Mouse (Mus musculus): ENCODE measurements around the gene Bod1.

Bod1 gene

DNA sequence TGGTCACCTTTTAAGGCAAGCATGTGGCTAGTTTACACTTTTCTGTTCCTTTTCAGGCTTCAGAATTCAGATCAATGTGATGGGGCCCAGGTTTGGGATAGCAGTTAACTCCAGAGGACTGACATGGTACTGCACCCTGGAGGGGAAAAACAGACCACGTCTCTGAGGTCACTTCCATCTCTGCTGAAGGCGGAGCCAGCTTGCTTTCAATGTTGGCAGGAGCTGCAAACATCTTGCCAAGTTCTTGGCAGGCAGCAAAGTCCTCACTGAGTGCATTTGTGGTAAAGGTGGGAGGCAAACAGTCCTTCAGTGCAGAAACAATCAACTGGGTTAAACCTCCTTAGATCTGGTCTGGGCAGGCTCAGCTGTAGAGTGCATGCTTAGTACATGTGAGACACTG is 7.5 kb downstream of the Bod1 start:
- peak; percentile 25 to 39 for DNase-seq

DNA sequence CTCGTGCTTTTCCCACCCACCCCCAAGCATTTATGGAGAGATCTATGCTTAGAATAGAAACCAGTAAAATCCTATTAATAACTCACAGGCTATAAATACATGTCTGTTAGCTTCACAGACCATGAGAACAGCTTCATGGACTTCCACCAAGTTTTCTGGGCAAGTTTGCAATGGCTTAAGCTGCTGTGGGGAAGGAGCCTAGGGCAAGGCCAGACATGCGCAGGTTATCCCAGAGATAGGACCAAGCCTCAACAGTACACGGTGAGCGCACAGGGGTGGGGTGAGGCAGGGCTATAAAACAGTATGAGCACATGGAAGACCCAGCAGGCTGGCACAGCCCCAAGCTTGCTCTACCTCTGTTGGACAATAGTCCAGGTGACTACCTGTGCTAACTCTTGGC is 8.2 kb downstream of the Bod1 start:
- DNase-seq: no peak

DNA sequence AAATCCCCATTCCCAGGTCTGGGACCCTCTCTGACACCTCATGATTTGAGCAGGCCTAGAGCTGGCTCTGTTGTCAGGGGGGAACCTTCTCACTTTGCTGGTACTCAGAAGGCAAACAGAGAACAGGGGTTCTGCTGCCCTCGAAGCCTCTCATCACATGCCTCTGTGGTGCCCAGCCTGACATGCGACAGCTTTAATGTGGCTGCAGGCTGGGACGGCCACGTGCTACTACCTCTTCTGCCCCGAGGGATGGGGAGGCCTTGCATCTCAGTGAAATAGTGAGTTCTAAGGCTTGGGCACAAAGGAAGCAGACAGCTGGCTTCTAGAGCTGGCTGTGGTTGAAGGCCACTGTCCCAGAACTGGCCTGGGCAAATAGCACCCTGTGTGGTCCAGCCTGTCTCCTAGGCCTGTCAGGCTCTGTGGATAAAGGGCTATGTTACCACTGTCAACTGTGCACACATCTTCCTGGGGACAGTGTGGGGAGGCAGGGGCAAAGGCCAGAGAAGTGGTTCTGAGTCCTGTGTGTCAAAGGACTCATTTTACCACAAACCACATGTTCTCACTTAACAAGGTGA is 8.7 kb downstream of the Bod1 start:
- no peak for DNase-seq

DNA sequence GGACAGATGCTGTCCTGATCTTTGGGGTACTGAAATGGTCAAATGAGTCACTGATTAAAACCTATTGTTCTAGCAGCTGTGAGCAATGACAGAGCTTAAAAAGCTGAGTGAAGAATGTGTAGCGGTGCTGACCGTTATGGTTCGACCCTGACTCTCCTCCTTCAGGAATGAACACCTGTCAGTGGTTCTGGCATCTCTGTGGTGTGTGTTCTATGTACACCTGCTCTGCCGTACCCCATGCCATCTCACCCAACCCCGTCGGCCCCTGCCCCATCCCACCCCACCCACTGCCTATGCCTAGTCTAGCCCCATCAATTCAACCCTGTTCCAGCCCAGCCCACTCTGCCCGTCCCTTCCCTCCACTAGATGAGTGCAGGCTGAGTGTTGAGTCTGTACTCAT is 9.5 kb downstream of the Bod1 start:
- DNase-seq: no peak

DNA sequence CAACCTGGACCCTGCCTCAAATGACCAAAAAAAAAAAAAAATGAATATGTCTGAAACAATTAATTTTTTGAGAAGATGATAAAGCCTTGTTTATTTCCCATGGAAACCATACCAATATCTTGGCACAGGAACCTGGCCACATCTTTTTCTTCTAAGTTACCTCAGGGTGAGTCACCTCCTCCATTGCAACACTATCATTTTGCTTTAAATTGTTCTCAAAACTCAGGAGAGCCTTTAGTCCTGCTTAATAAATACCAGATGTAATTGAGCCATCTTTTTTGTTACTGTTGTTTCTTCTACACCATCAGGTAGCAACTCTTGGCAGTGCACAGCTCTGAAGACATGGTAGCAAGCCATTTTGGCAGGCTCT is 13.9 kb downstream of the Bod1 start:
- no peak for DNase-seq

DNA sequence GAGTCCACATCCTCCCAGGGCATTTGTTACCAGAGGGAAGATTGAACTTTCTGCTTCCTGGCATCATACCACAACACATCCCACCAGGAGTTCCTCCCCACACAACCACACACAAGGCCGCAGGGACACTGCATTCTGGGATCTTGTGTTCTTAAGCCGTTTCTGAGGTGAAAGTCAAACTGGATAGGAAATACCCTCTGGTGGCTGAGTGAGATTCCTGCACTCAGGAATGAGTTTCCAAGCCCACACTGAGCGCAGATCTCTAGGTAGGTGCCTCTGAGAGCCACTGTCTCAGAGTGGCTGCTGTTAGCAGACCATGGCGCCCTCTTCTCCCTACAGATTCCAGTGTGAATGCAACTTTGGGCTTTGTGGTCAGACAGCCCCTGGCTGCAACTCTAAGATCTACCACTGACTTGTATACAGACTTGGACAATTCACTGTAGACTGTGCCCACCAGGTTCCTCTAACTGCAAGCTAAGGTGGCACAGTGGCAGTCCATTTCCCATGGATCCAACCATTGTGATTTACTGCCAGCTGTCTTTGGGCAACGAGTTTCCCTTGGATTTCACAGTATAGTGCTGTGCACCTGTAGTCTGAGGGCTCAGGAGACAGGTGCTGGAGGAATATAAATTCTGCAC is 14.4 kb downstream of the Bod1 start:
- no peak for DNase-seq

DNA sequence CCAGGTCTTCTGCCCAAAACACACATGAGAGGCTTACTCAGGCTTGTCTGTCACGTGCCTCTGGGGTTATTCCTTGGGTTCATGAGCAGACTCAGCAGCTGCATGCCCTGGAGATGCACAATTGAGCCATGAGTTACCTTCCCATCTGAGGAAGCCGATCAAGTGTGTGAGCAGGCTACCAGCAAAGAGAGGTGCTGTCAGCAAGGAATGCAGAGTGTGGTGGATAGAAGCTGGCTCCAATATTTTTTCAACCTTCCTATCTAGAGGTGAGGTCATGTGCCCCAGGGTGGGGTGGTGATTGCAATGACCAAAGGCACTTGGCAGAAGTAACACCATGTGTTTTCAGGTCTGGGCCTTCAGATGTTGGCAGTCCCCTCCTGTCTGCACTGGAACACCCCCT is 22.2 kb downstream of the Bod1 start:
- DNase-seq: no peak

DNA sequence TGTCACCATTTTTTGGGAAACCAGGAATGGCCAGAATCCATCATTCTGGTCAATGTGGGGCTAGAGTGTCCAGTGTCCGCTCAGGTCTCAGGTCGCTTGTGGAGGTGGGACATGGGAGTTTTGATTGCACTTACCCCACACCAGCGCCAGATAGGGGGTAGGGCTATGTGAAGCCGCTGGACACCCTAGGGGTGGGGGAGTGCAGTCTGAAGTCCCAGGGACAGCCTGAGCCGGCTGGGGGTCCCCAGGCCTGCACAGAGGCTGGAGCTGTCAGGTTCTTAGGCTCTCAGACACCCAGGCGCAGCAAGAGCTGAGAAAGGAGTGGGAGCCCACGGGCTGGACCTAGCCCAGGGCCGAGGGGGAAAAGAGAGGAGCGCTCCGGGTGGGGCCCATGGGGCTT is 24.4 kb downstream of the Bod1 start:
- no peak for DNase-seq

DNA sequence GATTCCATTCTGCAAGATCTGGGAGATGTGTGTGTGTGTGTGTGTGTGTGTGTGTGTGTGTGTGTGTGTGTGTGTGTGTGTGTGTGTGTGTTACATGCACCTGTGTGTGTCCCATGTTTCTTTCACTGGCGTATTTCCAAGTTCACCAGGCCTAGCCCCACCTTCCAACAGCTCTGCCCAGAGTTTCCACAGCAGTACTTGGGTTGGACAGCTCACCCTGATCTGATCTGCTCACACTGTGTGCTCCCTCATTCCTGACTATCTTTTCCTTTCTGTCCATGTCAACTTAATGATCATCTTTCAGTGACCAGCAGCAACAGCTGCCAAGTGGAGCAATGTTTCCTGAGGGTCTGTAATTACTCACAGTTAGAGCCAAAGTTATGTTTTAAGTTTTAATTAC is 25.1 kb downstream of the Bod1 start:
- no peak for DNase-seq

DNA sequence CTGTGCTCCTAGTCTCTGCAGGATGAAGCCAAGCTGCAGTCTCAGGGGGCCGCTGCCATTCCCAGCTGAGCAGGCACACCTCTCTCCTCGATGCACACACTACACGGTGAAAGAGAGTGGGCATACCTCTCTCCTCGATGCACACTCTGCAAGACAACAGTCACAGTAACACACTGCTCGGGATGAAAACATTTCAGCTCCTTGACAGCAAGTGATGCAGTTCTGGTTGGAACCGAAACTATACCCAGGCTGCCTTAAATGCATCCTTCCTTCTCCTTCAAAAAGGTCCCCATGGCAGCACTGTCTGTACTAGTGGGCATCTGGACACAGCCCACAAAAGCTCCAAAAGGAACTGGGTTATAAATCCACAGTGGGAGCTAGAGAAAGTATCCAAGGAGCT is 28.6 kb downstream of the Bod1 start:
- no peak for DNase-seq

DNA sequence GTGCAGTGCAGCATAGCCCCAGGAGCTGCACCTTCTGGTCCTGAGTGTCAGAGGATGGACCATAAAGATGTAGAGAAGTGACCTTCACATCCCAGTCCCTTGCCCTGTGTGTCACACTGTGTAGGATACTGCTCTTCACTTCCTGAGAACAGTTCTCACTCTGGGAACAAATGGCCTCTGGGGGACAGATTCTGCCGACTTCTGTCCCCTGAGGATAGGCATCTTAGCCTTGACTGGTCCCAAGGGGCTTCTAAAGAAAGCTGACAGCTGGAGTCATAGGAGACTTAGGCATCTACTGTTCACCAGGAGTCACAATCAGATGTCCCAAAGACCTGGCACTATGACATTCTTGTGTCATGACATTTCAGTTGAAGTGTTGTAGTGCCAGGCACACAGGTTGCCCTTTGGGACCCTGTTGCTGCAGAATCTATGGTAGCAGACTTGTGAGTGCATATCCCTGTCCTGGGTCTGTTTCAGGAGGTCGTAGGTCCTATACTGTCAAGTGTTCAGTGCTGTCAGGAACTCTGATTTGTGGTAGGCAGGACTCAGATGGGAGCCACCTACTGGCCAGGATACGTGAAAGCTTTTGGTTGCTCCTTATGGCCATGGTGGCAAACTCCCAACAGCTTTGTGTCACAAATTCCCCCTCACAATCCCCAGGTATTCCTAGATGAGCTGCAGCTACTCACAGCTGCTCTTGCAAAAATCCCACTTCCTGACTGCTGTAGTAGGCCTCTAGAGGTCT is 30.4 kb downstream of the Bod1 start:
- no peak for DNase-seq

DNA sequence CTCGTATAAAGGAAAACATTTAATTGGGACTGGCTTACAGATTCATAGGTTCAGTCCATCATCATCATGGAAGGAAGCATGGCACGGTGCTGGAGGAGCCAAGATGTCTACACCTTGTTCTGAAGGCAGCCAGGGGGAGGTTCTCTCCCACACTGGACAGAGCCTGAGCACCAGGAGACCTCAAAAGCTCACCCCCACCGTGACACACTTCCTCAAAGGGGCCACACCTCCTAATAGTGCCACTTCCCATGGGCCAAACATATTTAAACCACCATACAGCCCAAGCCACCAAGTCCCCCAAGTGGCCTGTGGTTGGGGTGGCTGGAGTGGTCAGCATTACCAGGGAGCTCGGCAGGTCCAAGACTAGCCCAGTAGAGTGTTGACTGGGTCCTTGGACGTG is 31.5 kb downstream of the Bod1 start:
- no peak for DNase-seq

DNA sequence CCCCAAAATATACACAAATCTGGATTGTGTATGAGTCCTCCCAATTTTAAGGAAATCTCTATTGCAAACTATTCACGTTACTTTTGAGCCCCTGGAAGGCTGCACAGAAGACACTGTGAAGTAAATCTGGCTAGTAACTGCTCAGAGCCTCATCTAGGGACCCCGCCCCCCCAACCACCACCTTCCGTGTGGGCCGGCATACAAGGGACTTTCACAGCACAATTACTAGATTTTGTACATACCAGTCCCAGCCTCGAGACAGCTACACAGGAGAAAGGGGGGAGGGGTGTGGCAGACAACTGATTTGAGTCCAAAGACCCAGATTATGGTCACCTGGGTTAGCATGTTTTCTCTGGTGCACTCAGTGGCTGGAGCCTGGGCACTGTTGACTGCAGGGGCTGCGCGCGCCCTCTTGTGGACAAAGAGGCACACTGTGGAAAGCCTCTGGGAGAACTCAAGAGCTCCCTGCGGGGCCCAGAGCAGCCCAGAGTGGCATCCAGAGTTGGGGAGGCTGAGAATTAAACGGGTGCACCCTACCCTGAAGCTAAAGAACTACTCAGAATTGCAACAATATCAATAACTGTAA is 33.8 kb downstream of the Bod1 start:
- DNase-seq: peak; percentile 50 to 57

DNA sequence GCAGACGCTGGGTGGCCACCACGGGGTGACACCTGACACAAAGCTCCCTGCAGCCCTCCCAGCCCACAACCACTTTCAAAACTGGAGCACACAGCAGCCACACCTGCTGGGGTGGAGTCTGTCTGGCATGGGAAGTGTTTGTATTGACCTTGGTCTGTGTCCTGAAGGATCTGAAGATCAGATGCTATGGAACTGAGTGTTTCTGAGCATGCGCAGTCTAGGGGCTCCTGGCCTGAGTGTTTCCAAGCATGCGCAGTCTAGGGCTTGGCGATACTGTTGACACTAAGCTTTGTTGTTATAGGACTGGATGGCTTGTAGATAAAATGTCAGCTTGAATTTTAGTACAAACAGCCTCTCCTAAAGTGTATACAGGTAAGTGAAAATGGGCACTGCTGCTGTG is 43.0 kb downstream of the Bod1 start:
- DNase-seq: no peak

DNA sequence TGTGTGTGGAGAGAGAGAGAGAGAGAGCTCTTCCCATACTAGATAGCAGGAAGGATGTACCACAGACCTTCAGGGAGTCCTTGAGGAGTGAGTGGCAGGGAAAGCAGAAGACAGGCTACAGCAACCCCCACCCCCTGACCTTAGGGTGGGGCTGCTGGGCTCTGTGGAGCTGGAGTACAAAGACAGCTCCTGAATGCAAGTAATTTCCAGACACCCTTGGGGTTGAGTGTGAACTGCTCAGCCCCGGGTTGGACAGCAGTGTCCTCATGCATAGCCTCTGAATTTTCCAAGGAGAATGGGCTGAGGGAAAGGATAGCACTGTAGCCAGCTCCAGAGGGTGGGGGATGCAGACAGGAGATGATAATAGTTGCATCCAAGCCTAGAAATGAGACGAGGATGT is 50.9 kb downstream of the Bod1 start:
- no peak for DNase-seq

DNA sequence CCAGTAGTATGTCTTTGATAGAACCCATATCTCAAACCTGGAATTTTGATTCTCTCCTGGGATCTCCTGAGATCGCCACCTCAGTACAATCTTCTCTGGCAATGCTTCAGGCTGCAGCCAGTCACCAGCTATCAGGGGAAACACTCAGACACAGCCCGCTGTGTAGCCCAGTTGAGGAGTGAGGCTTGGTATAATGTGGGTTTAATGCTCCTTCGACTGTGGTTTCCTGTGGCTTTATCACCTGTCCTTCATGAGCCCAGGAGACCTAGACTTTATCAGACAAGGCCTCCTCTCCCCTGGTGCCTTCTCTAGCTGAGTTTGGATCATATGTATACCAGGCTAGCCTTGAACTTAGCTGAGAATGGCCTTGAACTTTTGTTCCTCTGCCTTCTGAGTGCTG is 53.9 kb downstream of the Bod1 start:
- DNase-seq: no peak

DNA sequence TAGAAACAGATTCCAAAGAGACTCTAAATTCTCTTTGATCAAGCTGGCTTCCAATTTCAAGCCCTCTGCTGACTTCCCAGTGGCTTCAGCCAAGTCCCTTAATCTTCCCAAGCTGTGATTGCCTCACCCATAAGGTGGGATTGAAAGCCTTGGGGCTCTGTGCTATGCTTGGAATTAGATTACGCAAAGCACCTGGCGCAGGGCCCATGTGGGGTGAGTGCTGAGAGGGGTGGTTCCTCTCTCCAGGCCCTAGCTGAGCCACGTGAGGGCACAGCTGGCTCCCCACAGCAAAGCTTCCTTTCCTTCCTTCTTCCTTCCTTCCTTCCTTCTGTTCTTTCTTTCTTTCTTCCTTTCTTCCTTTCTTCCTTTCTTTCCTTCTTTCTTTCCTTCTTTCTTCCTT is 54.4 kb downstream of the Bod1 start:
- DNase-seq: no peak

DNA sequence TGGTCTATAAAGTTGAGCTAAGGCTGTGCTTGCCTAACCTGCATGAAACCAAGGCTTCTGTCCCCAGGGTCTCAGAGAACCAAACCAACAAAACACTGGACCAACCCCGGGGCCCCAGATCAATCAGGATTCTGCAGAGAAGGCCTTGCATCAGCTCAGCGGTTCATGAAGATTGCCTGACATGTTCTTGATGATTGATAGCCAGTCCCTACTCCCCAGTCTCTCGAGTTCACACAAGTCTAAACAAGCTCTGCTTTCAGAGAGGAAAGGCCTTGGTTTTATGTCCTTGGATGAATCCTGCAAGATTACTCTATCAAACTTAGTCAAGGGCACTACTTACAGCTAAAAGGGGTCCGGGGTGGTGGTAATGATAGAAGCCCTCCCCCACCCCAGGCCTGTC is 55.0 kb downstream of the Bod1 start:
- DNase-seq: no peak

All from B cell, adult 2 months (primary cell).